Comparison of ENCODE assay signal across 8 mouse cellular contexts in genomic region chr12:86834416-86834772, GRCm38 (mm10). TPM values are rescaled to one million over a fixed set of nuclear protein-coding genes. Genes with fewer than 3 reads are reported as not detected.
DNase-seq lines count a peak whose midpoint lies in the region; ATAC-seq and TF ChIP-seq lines count a peak whose summit lies in the region.

No protein-coding gene starts in this region.

- H3K4me2 ChIP-seq in intestine, postnatal 0 days (replicated peaks; ENCODE audit: low read depth), result no peak overlapping the region

- H3K36me3 ChIP-seq in kidney, adult 2 months (ENCODE audit: control insufficient read depth, insufficient read depth, low read length), result no peaks in the 10 kb centered on the region
- H3K36me3 ChIP-seq in spleen, adult 2 months (ENCODE audit: control insufficient read depth, insufficient read depth, low read length), result no peaks in the 10 kb centered on the region
- no peaks in the 10 kb centered on the region for H3K36me3 ChIP-seq in intestine, postnatal 0 days (ENCODE audit: control insufficient read depth, insufficient read depth)

- 78% methylated on average over 3 of the region's 3 CpGs for WGBS in kidney, adult 2 months
- 10% methylated on average over 3 of the region's 3 CpGs for WGBS in spleen, adult 2 months
- 69% methylated on average over 3 of the region's 3 CpGs for WGBS in intestine, postnatal 0 days

- no peak for TF ChIP-seq POLR2A in kidney, adult 2 months (IDR thresholded peaks at IDR 0.05; ENCODE audit: low read depth, low read length)
- peak; percentile 14; the same call in 1 of the 2 replicates for TF ChIP-seq POLR2A in spleen, adult 2 months (IDR thresholded peaks at IDR 0.05; ENCODE audit: low read depth, low read length)

- ATAC-seq in inflammation-experienced regulatory T-cells, adult 6 months, result peak; percentile 52
- ATAC-seq in intestine, postnatal 0 days, result no peak

- H3K27ac ChIP-seq in kidney, adult 2 months (ENCODE audit: insufficient read depth, low read depth, low read length), result peak overlapping the region; percentile 75
- peak overlapping the region; percentile 97 for H3K27ac ChIP-seq in spleen, adult 2 months (ENCODE audit: insufficient read depth, low read length)
- H3K27ac ChIP-seq in intestine, postnatal 0 days (ENCODE audit: low read depth, low read length), result no peak overlapping the region; the same call in 1 of the 2 replicates

- H3K4me3 ChIP-seq in kidney, adult 2 months (ENCODE audit: insufficient read depth, low read depth, low read length), result no peak overlapping the region
- no peak overlapping the region for H3K4me3 ChIP-seq in spleen, adult 2 months (ENCODE audit: extremely low read depth, insufficient read depth, insufficient read length)
- no peak overlapping the region for H3K4me3 ChIP-seq in intestine, postnatal 0 days (ENCODE audit: low read depth, low read length)

- no peak overlapping the region for H3K9ac ChIP-seq in intestine, postnatal 0 days (ENCODE audit: low read depth, low read length)

- peaks cover 38% of the 10 kb centered on the region for H3K4me1 ChIP-seq in kidney, adult 2 months (ENCODE audit: control insufficient read depth, insufficient read depth, low read length)
- H3K4me1 ChIP-seq in spleen, adult 2 months (ENCODE audit: control insufficient read depth, insufficient read depth, insufficient read length), result peaks cover 46% of the 10 kb centered on the region
- peaks cover 3% of the 10 kb centered on the region; the same call in 1 of the 2 replicates for H3K4me1 ChIP-seq in intestine, postnatal 0 days (replicated peaks; ENCODE audit: control insufficient read depth, insufficient read depth, low read length)

- no peaks in the 10 kb centered on the region for H3K9me3 ChIP-seq in intestine, postnatal 0 days (ENCODE audit: control insufficient read depth)

- DNase-seq in kidney, adult 2 months, result no peak
- DNase-seq in kidney, postnatal 10 days, result no peak
- peak; percentile 76 for DNase-seq in T-cell, adult 2 months (ENCODE audit: low spot score)
- DNase-seq in spleen, adult 2 months (ENCODE audit: low read depth in 1 of 2, low spot score in 2 of 2), result peak; percentile 60 to 63
- no peak for DNase-seq in cerebellum, postnatal 10 days
- DNase-seq in gastrocnemius, adult 18-20 months (ENCODE audit: low spot score), result no peak

- TF ChIP-seq CTCF in kidney, adult 2 months (conservative IDR thresholded peaks at IDR 0.05; ENCODE audit: insufficient read depth, insufficient read length, low read depth, low read length), result no peak
- TF ChIP-seq CTCF in spleen, adult 2 months (IDR thresholded peaks at IDR 0.05; ENCODE audit: extremely low read depth, insufficient read depth, insufficient read length, insufficient replicate concordance), result no peak
- TF ChIP-seq CTCF in intestine, postnatal 0 days (IDR thresholded peaks at IDR 0.05; ENCODE audit: low read depth), result no peak

- H3K27me3 ChIP-seq in kidney, adult 2 months (replicated peaks; ENCODE audit: control insufficient read depth, insufficient read depth, low read length), result no peaks in the 10 kb centered on the region
- H3K27me3 ChIP-seq in spleen, adult 2 months (ENCODE audit: control insufficient read depth, insufficient read depth, low read length), result no peaks in the 10 kb centered on the region
- peaks cover 16% of the 10 kb centered on the region for H3K27me3 ChIP-seq in intestine, postnatal 0 days (replicated peaks; ENCODE audit: control insufficient read depth, insufficient read depth, low read length)

RNA-seq across cellular contexts. Expression of gene Irf2bpl, which starts 50.2 kb away (rescaled TPM):
- 22.0 and 27.8 TPM in 2 replicates for polyA plus RNA-seq in kidney, adult 2 months (2012; rRNA removed)
- 10 to 100 TPM in 1 of 3 experiments, 1 to 10 TPM in 2; 8.0 to 14.6 (median 9.4) TPM for polyA plus RNA-seq in inflammation-experienced regulatory T-cells, adult 6 months (2017; shearing (Covaris generic))
- polyA plus RNA-seq in spleen, adult 2 months (2012; rRNA removed), result 33.2 and 50.3 TPM in 2 replicates
- 10 to 100 TPM; 20.3 to 24.8 TPM for total RNA-seq in gastrocnemius, adult 18-20 months (2021)
- 10.0 and 10.7 TPM in 2 replicates for polyA plus RNA-seq in intestine, postnatal 0 days (2015; fragmentation: Nextera tagmentation; extraction: Ambion mirVana)

Comparison
In these comparisons a context has a peak if more than half of its experiments do, and no peak if none do; other contexts are left out.
1. DNase-seq: peak in T-cell, adult 2 months (single experiment) and spleen, adult 2 months (2 of 2); none in kidney, adult 2 months (single experiment), kidney, postnatal 10 days (single experiment), cerebellum, postnatal 10 days (0 of 2) and gastrocnemius, adult 18-20 months (single experiment).